Comparison of ENCODE assay signal across 9 mouse cellular contexts in genomic region chr6:72409567-72409966, GRCm38 (mm10). TPM values are rescaled to one million over a fixed set of nuclear protein-coding genes. Genes with fewer than 3 reads are reported as not detected.
A peak's percentile ranks its signal among the peaks of the same experiment; 100 is the strongest.
DNase-seq lines count a peak whose midpoint lies in the region; ATAC-seq and TF ChIP-seq lines count a peak whose summit lies in the region.
"Had no signal": no experiment of that assay in that cellular context is flagged by ENCODE, and none has a peak within 500 bp of the region (broad histone marks: within the 10 kb centered on the region; RNA-seq: fewer than 3 reads in every experiment).

No protein-coding gene starts in this region.

- WGBS in forebrain, embryonic 11.5 days, result 15% methylated on average over 3 of the region's 3 CpGs
- 23% methylated on average over 3 of the region's 3 CpGs for WGBS in forebrain, embryonic 15.5 days
- 17% methylated on average over 3 of the region's 3 CpGs for WGBS in neural tube, embryonic 15.5 days
- 11% methylated on average over 3 of the region's 3 CpGs for WGBS in lung, embryonic 14.5 days
- WGBS in stomach, postnatal 0 days, result 11% methylated on average over 3 of the region's 3 CpGs

- TF ChIP-seq POLR2A in brain, embryonic 14.5 days (IDR thresholded peaks at IDR 0.05; ENCODE audit: borderline replicate concordance, extremely low read depth, insufficient read depth, insufficient read length, poor library complexity, severe bottlenecking), result no peak

- no peak overlapping the region for H3K4me3 ChIP-seq in forebrain, embryonic 11.5 days (ENCODE audit: low read depth, low read length)
- H3K4me3 ChIP-seq in forebrain, embryonic 15.5 days, result no peak overlapping the region
- H3K4me3 ChIP-seq in neural tube, embryonic 15.5 days (replicated peaks), result no peak overlapping the region
- no peak overlapping the region for H3K4me3 ChIP-seq in lung, embryonic 14.5 days (ENCODE audit: low read depth, low read length)
- H3K4me3 ChIP-seq in stomach, postnatal 0 days (ENCODE audit: low read depth, low read length), result no peak overlapping the region
- H3K4me3 ChIP-seq: neural tube, embryonic 13.5 days had no signal

- no peaks in the 10 kb centered on the region for H3K9me3 ChIP-seq in forebrain, embryonic 11.5 days (ENCODE audit: control insufficient read depth, low read length)
- no peaks in the 10 kb centered on the region for H3K9me3 ChIP-seq in forebrain, embryonic 15.5 days
- no peaks in the 10 kb centered on the region for H3K9me3 ChIP-seq in neural tube, embryonic 15.5 days (replicated peaks)
- H3K9me3 ChIP-seq in lung, embryonic 14.5 days (ENCODE audit: low read depth, low read length), result no peaks in the 10 kb centered on the region
- no peaks in the 10 kb centered on the region for H3K9me3 ChIP-seq in stomach, postnatal 0 days (ENCODE audit: control insufficient read depth, low read length)
- H3K9me3 ChIP-seq: neural tube, embryonic 13.5 days had no signal

- TF ChIP-seq CTCF in brain, embryonic 14.5 days (IDR thresholded peaks at IDR 0.05; ENCODE audit: borderline replicate concordance, extremely low read depth, insufficient read depth, insufficient read length), result peak; percentile 77; the same call in 1 of the 2 replicates
- TF ChIP-seq CTCF in lung, embryonic 14.5 days (IDR thresholded peaks at IDR 0.05; ENCODE audit: low read depth), result peak; percentile 73
- peak; percentile 77 for TF ChIP-seq CTCF in stomach, postnatal 0 days (IDR thresholded peaks at IDR 0.05; ENCODE audit: low read depth)

- DNase-seq in forebrain, embryonic 11.5 days (ENCODE audit: low spot score), result peak; percentile 81
- peak; percentile 64 for DNase-seq in neural tube, embryonic 10.5 days (ENCODE audit: extremely low spot score, low spot score)
- peak; percentile 86 for DNase-seq in brain, embryonic 14.5 days (ENCODE audit: low read depth)
- DNase-seq in gastrocnemius, postnatal 14 days, result peak; percentile 58
- peak; percentile 89 for DNase-seq in lung, embryonic 14.5 days
- peak; percentile 75 for DNase-seq in stomach, postnatal 0 days (ENCODE audit: low spot score)

- no peaks in the 10 kb centered on the region for H3K27me3 ChIP-seq in forebrain, embryonic 11.5 days (ENCODE audit: control insufficient read depth, insufficient read depth, low read length)
- H3K27me3 ChIP-seq in forebrain, embryonic 15.5 days, result no peaks in the 10 kb centered on the region
- H3K27me3 ChIP-seq in neural tube, embryonic 15.5 days (replicated peaks), result no peaks in the 10 kb centered on the region
- no peaks in the 10 kb centered on the region for H3K27me3 ChIP-seq in lung, embryonic 14.5 days (ENCODE audit: insufficient read depth, low read length)
- H3K27me3 ChIP-seq in stomach, postnatal 0 days (ENCODE audit: control insufficient read depth, insufficient read depth, low read length), result no peaks in the 10 kb centered on the region
- H3K27me3 ChIP-seq: neural tube, embryonic 13.5 days had no signal

- intact Hi-C loops in gastrocnemius, postnatal 14 days (cut with DNase I; ENCODE audit: low total_unique reads), result loop anchor here (10.0 kb wide), 1 partner anchor 225 kb away; no protein-coding TSS in a partner anchor

- ATAC-seq in forebrain, embryonic 11.5 days (replicated peaks; ENCODE audit: low FRiP score), result no peak
- ATAC-seq in forebrain, embryonic 15.5 days (replicated peaks), result no peak
- ATAC-seq in neural tube, embryonic 15.5 days (ENCODE audit: low FRiP score), result no peak
- no peak for ATAC-seq in lung, embryonic 14.5 days (ENCODE audit: insufficient read depth)
- no peak for ATAC-seq in stomach, postnatal 0 days (ENCODE audit: low FRiP score, low TSS enrichment)

- no peaks in the 10 kb centered on the region for H3K36me3 ChIP-seq in forebrain, embryonic 11.5 days (ENCODE audit: control insufficient read depth, insufficient read depth, low read length)
- H3K36me3 ChIP-seq in forebrain, embryonic 15.5 days, result no peaks in the 10 kb centered on the region
- H3K36me3 ChIP-seq in neural tube, embryonic 15.5 days, result no peaks in the 10 kb centered on the region
- no peaks in the 10 kb centered on the region for H3K36me3 ChIP-seq in lung, embryonic 14.5 days (ENCODE audit: insufficient read depth)
- H3K36me3 ChIP-seq in stomach, postnatal 0 days (ENCODE audit: control insufficient read depth, insufficient read depth, low read length), result no peaks in the 10 kb centered on the region
- H3K36me3 ChIP-seq: neural tube, embryonic 13.5 days had no signal

- TF ChIP-seq EP300 in stomach, postnatal 0 days (optimal IDR thresholded peaks at IDR 0.05), result no peak

- H3K27ac ChIP-seq in forebrain, embryonic 11.5 days (ENCODE audit: low read depth, low read length), result no peak overlapping the region
- H3K27ac ChIP-seq in forebrain, embryonic 15.5 days (replicated peaks), result no peak overlapping the region
- no peak overlapping the region for H3K27ac ChIP-seq in neural tube, embryonic 15.5 days (replicated peaks)
- H3K27ac ChIP-seq in lung, embryonic 14.5 days (ENCODE audit: low read depth), result no peak overlapping the region
- no peak overlapping the region for H3K27ac ChIP-seq in stomach, postnatal 0 days (replicated peaks)
- H3K27ac ChIP-seq: neural tube, embryonic 13.5 days had no signal

- no peak overlapping the region for H3K9ac ChIP-seq in forebrain, embryonic 11.5 days (ENCODE audit: low read length)
- no peak overlapping the region for H3K9ac ChIP-seq in forebrain, embryonic 15.5 days (replicated peaks)
- H3K9ac ChIP-seq in neural tube, embryonic 15.5 days (replicated peaks), result no peak overlapping the region
- no peak overlapping the region for H3K9ac ChIP-seq in lung, embryonic 14.5 days
- H3K9ac ChIP-seq in stomach, postnatal 0 days (ENCODE audit: low read length), result no peak overlapping the region
- H3K9ac ChIP-seq: neural tube, embryonic 13.5 days had no signal

- H3K4me2 ChIP-seq in forebrain, embryonic 11.5 days (ENCODE audit: low read depth, low read length, severe bottlenecking), result no peak overlapping the region
- H3K4me2 ChIP-seq in forebrain, embryonic 15.5 days (replicated peaks), result no peak overlapping the region
- no peak overlapping the region for H3K4me2 ChIP-seq in neural tube, embryonic 15.5 days
- no peak overlapping the region for H3K4me2 ChIP-seq in lung, embryonic 14.5 days
- H3K4me2 ChIP-seq in stomach, postnatal 0 days (replicated peaks; ENCODE audit: low read depth), result no peak overlapping the region
- H3K4me2 ChIP-seq: neural tube, embryonic 13.5 days had no signal

- H3K4me1 ChIP-seq in forebrain, embryonic 11.5 days (replicated peaks; ENCODE audit: control insufficient read depth, insufficient read depth, low read length), result no peaks in the 10 kb centered on the region
- peaks cover 7% of the 10 kb centered on the region for H3K4me1 ChIP-seq in forebrain, embryonic 15.5 days
- H3K4me1 ChIP-seq in neural tube, embryonic 15.5 days, result peaks cover 7% of the 10 kb centered on the region
- H3K4me1 ChIP-seq in lung, embryonic 14.5 days (ENCODE audit: insufficient read depth), result no peaks in the 10 kb centered on the region
- H3K4me1 ChIP-seq in stomach, postnatal 0 days (replicated peaks; ENCODE audit: control insufficient read depth, insufficient read depth), result no peaks in the 10 kb centered on the region

RNA-seq across cellular contexts. Expression of gene Ggcx, which starts 4.5 kb away (rescaled TPM):
- polyA plus RNA-seq in forebrain, embryonic 11.5 days (2014; fragmentation: Nextera tagmentation; extraction: Ambion mirVana), result 11.7 and 13.5 TPM in 2 replicates
- 14.0 and 16.5 TPM in 2 replicates for polyA plus RNA-seq in forebrain, embryonic 15.5 days (2015; fragmentation: Nextera tagmentation; extraction: Ambion mirVana)
- polyA plus RNA-seq in neural tube, embryonic 15.5 days (2015; fragmentation: Nextera tagmentation; extraction: Ambion mirVana), result 19.0 and 23.2 TPM in 2 replicates
- 16.5 and 20.8 TPM in 2 replicates for polyA plus RNA-seq in brain, embryonic 14.5 days (2012; rRNA removed)
- 10 to 100 TPM; 15.0 to 15.5 TPM for total RNA-seq in gastrocnemius, postnatal 14 days (2021)
- polyA plus RNA-seq in lung, embryonic 14.5 days (2014; fragmentation: Nextera tagmentation; extraction: Ambion mirVana), result 22.3 and 23.4 TPM in 2 replicates
- polyA plus RNA-seq in stomach, postnatal 0 days (2015; fragmentation: Nextera tagmentation; extraction: Ambion mirVana), result 10.7 and 10.8 TPM in 2 replicates

RNA-seq across cellular contexts. Expression of gene Vamp8, which starts 19.1 kb away (rescaled TPM):
- 34.1 and 35.6 TPM in 2 replicates for polyA plus RNA-seq in forebrain, embryonic 11.5 days (2014; fragmentation: Nextera tagmentation; extraction: Ambion mirVana)
- polyA plus RNA-seq in forebrain, embryonic 15.5 days (2015; fragmentation: Nextera tagmentation; extraction: Ambion mirVana), result 14.5 and 15.0 TPM in 2 replicates
- 19.1 and 52.7 TPM in 2 replicates for polyA plus RNA-seq in neural tube, embryonic 15.5 days (2015; fragmentation: Nextera tagmentation; extraction: Ambion mirVana)
- 18.9 and 21.6 TPM in 2 replicates for polyA plus RNA-seq in brain, embryonic 14.5 days (2012; rRNA removed)
- 10 to 100 TPM; 51.8 to 52.7 TPM for total RNA-seq in gastrocnemius, postnatal 14 days (2021)
- polyA plus RNA-seq in lung, embryonic 14.5 days (2014; fragmentation: Nextera tagmentation; extraction: Ambion mirVana), result 132 and 137 TPM in 2 replicates
- 368 and 396 TPM in 2 replicates for polyA plus RNA-seq in stomach, postnatal 0 days (2015; fragmentation: Nextera tagmentation; extraction: Ambion mirVana)

RNA-seq across cellular contexts. Expression of gene Vamp5, which starts 29.3 kb away (rescaled TPM):
- 8.1 and 11.9 TPM in 2 replicates for polyA plus RNA-seq in forebrain, embryonic 11.5 days (2014; fragmentation: Nextera tagmentation; extraction: Ambion mirVana)
- polyA plus RNA-seq in forebrain, embryonic 15.5 days (2015; fragmentation: Nextera tagmentation; extraction: Ambion mirVana), result 8.9 and 9.4 TPM in 2 replicates
- polyA plus RNA-seq in neural tube, embryonic 15.5 days (2015; fragmentation: Nextera tagmentation; extraction: Ambion mirVana), result 20.4 and 25.7 TPM in 2 replicates
- 11.0 and 12.2 TPM in 2 replicates for polyA plus RNA-seq in brain, embryonic 14.5 days (2012; rRNA removed)
- 10 to 100 TPM; 60.9 to 79.6 TPM for total RNA-seq in gastrocnemius, postnatal 14 days (2021)
- polyA plus RNA-seq in lung, embryonic 14.5 days (2014; fragmentation: Nextera tagmentation; extraction: Ambion mirVana), result 31.0 and 31.2 TPM in 2 replicates
- 20.2 and 22.2 TPM in 2 replicates for polyA plus RNA-seq in stomach, postnatal 0 days (2015; fragmentation: Nextera tagmentation; extraction: Ambion mirVana)

RNA-seq across cellular contexts. Expression of gene Mat2a, which starts 29.8 kb away (rescaled TPM):
- 504 and 506 TPM in 2 replicates for polyA plus RNA-seq in forebrain, embryonic 11.5 days (2014; fragmentation: Nextera tagmentation; extraction: Ambion mirVana)
- 359 and 376 TPM in 2 replicates for polyA plus RNA-seq in forebrain, embryonic 15.5 days (2015; fragmentation: Nextera tagmentation; extraction: Ambion mirVana)
- 341 and 365 TPM in 2 replicates for polyA plus RNA-seq in neural tube, embryonic 15.5 days (2015; fragmentation: Nextera tagmentation; extraction: Ambion mirVana)
- polyA plus RNA-seq in brain, embryonic 14.5 days (2012; rRNA removed), result 274 and 357 TPM in 2 replicates
- 100 to 1,000 TPM; 202 to 277 TPM for total RNA-seq in gastrocnemius, postnatal 14 days (2021)
- 400 and 402 TPM in 2 replicates for polyA plus RNA-seq in lung, embryonic 14.5 days (2014; fragmentation: Nextera tagmentation; extraction: Ambion mirVana)
- 143 and 146 TPM in 2 replicates for polyA plus RNA-seq in stomach, postnatal 0 days (2015; fragmentation: Nextera tagmentation; extraction: Ambion mirVana)

RNA-seq across cellular contexts. Expression of gene Rnf181, which starts 42.8 kb away (rescaled TPM):
- 102 and 106 TPM in 2 replicates for polyA plus RNA-seq in forebrain, embryonic 11.5 days (2014; fragmentation: Nextera tagmentation; extraction: Ambion mirVana)
- polyA plus RNA-seq in forebrain, embryonic 15.5 days (2015; fragmentation: Nextera tagmentation; extraction: Ambion mirVana), result 126 and 130 TPM in 2 replicates
- 145 and 147 TPM in 2 replicates for polyA plus RNA-seq in neural tube, embryonic 15.5 days (2015; fragmentation: Nextera tagmentation; extraction: Ambion mirVana)
- polyA plus RNA-seq in brain, embryonic 14.5 days (2012; rRNA removed), result 73.1 and 75.4 TPM in 2 replicates
- total RNA-seq in gastrocnemius, postnatal 14 days (2021), result 10 to 100 TPM; 31.2 to 31.7 TPM
- 105 and 116 TPM in 2 replicates for polyA plus RNA-seq in lung, embryonic 14.5 days (2014; fragmentation: Nextera tagmentation; extraction: Ambion mirVana)
- polyA plus RNA-seq in stomach, postnatal 0 days (2015; fragmentation: Nextera tagmentation; extraction: Ambion mirVana), result 136 and 137 TPM in 2 replicates
